Mouse (Mus musculus) MEL (cell line): ENCODE data around the gene Vps53. TPM values are rescaled to one million over a fixed set of nuclear protein-coding genes. Genes with fewer than 3 reads are reported as not detected.

Experiments
- DNase-seq: peaks from one replicate; pipeline ENCODE4 v3.0.0; 2011; ENCODE audit warnings: low read depth, low spot score
- H3K27ac ChIP-seq: 2 replicates; pipeline ENCODE4 v1.5.1; 2012; ENCODE audit warnings: low read depth, mild to moderate bottlenecking, control low read depth, low read length, moderate library complexity; ENCODE audit not compliant: control insufficient read depth
- H3K27me3 ChIP-seq, 2 experiments: fragments of 150-350 bp in 1 of 2; sonication (generic) in 1 of 2; 2 replicates each; pipeline ENCODE4 v1.6.1; 2012; ENCODE audit warnings: low read length in 2 of 2, mild to moderate bottlenecking in 2 of 2, improper control_type of control experiment in 1 of 2, moderate library complexity in 1 of 2; ENCODE audit not compliant: insufficient read depth in 2 of 2, control insufficient read depth in 1 of 2
- H3K36me3 ChIP-seq, 2 experiments: 2 replicates each; pipeline ENCODE4 v1.6.1; 2012 to 2014; ENCODE audit warnings: low read length in 2 of 2, improper control_type of control experiment in 1 of 2, inconsistent platforms in 1 of 2, mild to moderate bottlenecking in 1 of 2; ENCODE audit not compliant: insufficient read depth in 2 of 2, control insufficient read depth in 1 of 2
- H3K4me1 ChIP-seq, 2 experiments: fragments of 150-350 bp in 1 of 2; sonication (generic) in 1 of 2; 2 replicates each; pipeline ENCODE4 v1.6.1; 2012; ENCODE audit warnings: low read length in 2 of 2, improper control_type of control experiment in 1 of 2, mild to moderate bottlenecking in 1 of 2; ENCODE audit not compliant: insufficient read depth in 2 of 2, control insufficient read depth in 1 of 2
- H3K4me3 ChIP-seq, 2 experiments: fragments of 150-350 bp in 1 of 2; sonication (generic) in 1 of 2; 2 replicates each; pipeline ENCODE4 v1.5.1; 2012; ENCODE audit warnings: low read depth in 2 of 2, low read length in 2 of 2, mild to moderate bottlenecking in 2 of 2, moderate library complexity in 2 of 2, control low read depth in 1 of 2, improper control_type of control experiment in 1 of 2; ENCODE audit not compliant: control insufficient read depth in 1 of 2, insufficient read depth in 1 of 2
- H3K79me2 ChIP-seq: 2 replicates; pipeline ENCODE4 v1.6.1; 2012; ENCODE audit warnings: mild to moderate bottlenecking, low read length, moderate library complexity; ENCODE audit not compliant: control insufficient read depth, poor library complexity, insufficient read depth
- H3K9ac ChIP-seq: 2 replicates; pipeline ENCODE4 v1.6.1; 2012; ENCODE audit warnings: low read depth, mild to moderate bottlenecking, control low read depth, low read length, moderate library complexity; ENCODE audit not compliant: control insufficient read depth, poor library complexity, severe bottlenecking
- H3K9me3 ChIP-seq: fragments of 150-350 bp; sonication (generic); replicated peaks from 2 replicates; pipeline ENCODE4 v1.6.1; 2012; ENCODE audit warnings: mild to moderate bottlenecking, low read length, improper control_type of control experiment, moderate library complexity; ENCODE audit not compliant: insufficient read depth
- CHD2 ChIP-seq: IDR thresholded peaks from 2 replicates; pipeline ENCODE4 v1.6.1; 2011; ENCODE audit warnings: low read length, improper control_type of control experiment
- CTCF ChIP-seq, 3 experiments: IDR thresholded peaks in 2 of 3; conservative IDR thresholded peaks in 1 of 3; 2 replicates each; pipeline ENCODE4 v1.5.1; 2011 to 2012; ENCODE audit warnings: low read length in 3 of 3, low read depth in 2 of 3, mild to moderate bottlenecking in 2 of 3, improper control_type of control experiment in 1 of 3, inconsistent platforms in 1 of 3, mixed read lengths in 1 of 3, moderate library complexity in 1 of 3; ENCODE audit not compliant: control insufficient read depth in 1 of 3, insufficient read depth in 1 of 3, poor library complexity in 1 of 3, severe bottlenecking in 1 of 3
- E2F4 ChIP-seq: IDR thresholded peaks from 2 replicates; pipeline ENCODE4 v1.6.1; 2011; ENCODE audit warnings: low read depth, low read length, improper control_type of control experiment, borderline replicate concordance
- ELF1 ChIP-seq: IDR thresholded peaks from 2 replicates; pipeline ENCODE4 v1.6.1; 2014; ENCODE audit warnings: low read depth, mild to moderate bottlenecking, inconsistent platforms, low read length, improper control_type of control experiment, moderate library complexity
- EP300 ChIP-seq, 2 experiments: IDR thresholded peaks; 2 replicates each; pipeline ENCODE4 v1.6.1; 2011; ENCODE audit warnings: improper control_type of control experiment in 2 of 2, low read length in 2 of 2, low read depth in 1 of 2, mild to moderate bottlenecking in 1 of 2
- GATA1 ChIP-seq: IDR thresholded peaks from 2 replicates; pipeline ENCODE4 v1.6.1; 2011; ENCODE audit warnings: low read depth, low read length, improper control_type of control experiment
- HCFC1 ChIP-seq: IDR thresholded peaks from 2 replicates; pipeline ENCODE4 v1.6.1; 2012; ENCODE audit warnings: low read depth, mild to moderate bottlenecking, inconsistent platforms, low read length, improper control_type of control experiment, moderate library complexity
- KAT2A ChIP-seq: conservative IDR thresholded peaks from 2 replicates; pipeline ENCODE4 v1.6.1; 2012; ENCODE audit warnings: low read depth, low read length, improper control_type of control experiment, inconsistent platforms
- MAFK ChIP-seq: IDR thresholded peaks from 2 replicates; pipeline ENCODE4 v1.6.1; 2011; ENCODE audit warnings: low read depth, mild to moderate bottlenecking, low read length, improper control_type of control experiment, borderline replicate concordance
- MAX ChIP-seq: IDR thresholded peaks from 2 replicates; pipeline ENCODE4 v1.6.1; 2011; ENCODE audit warnings: low read length, improper control_type of control experiment
- MXI1 ChIP-seq: IDR thresholded peaks from 2 replicates; pipeline ENCODE4 v1.6.1; 2011; ENCODE audit warnings: mild to moderate bottlenecking, low read depth, low read length, improper control_type of control experiment
- MYC ChIP-seq: IDR thresholded peaks from 2 replicates; pipeline ENCODE4 v1.6.1; 2011; ENCODE audit warnings: low read depth, mild to moderate bottlenecking, low read length, improper control_type of control experiment, moderate library complexity
- NELFE ChIP-seq: IDR thresholded peaks from 2 replicates; pipeline ENCODE4 v1.6.1; 2011; ENCODE audit warnings: low read depth, low read length, improper control_type of control experiment
- POLR2AphosphoS2 ChIP-seq: IDR thresholded peaks from 2 replicates; pipeline ENCODE4 v1.6.1; 2011; ENCODE audit warnings: low read length, improper control_type of control experiment
- POLR2AphosphoS5 ChIP-seq: IDR thresholded peaks from 2 replicates; pipeline ENCODE4 v1.6.1; 2012; ENCODE audit warnings: low read depth, borderline replicate concordance, mild to moderate bottlenecking, inconsistent platforms, low read length, moderate library complexity, mixed read lengths
- RAD21 ChIP-seq: IDR thresholded peaks from 2 replicates; pipeline ENCODE4 v1.6.1; 2011; ENCODE audit warnings: mild to moderate bottlenecking, low read depth, low read length, improper control_type of control experiment
- RCOR1 ChIP-seq: IDR thresholded peaks from 2 replicates; pipeline ENCODE4 v1.6.1; 2012; ENCODE audit warnings: low read depth, mild to moderate bottlenecking, inconsistent platforms, low read length, improper control_type of control experiment
- SIN3A ChIP-seq: IDR thresholded peaks from 2 replicates; pipeline ENCODE4 v1.6.1; 2012; ENCODE audit warnings: low read length, improper control_type of control experiment, inconsistent platforms
- TAL1 ChIP-seq: IDR thresholded peaks from 2 replicates; pipeline ENCODE4 v1.6.1; 2012; ENCODE audit warnings: mild to moderate bottlenecking, inconsistent platforms, low read length, moderate library complexity, mixed read lengths
- TBP ChIP-seq: IDR thresholded peaks from 2 replicates; pipeline ENCODE4 v1.8.0; 2011; ENCODE audit warnings: low read depth, low read length, improper control_type of control experiment
- USF1 ChIP-seq: IDR thresholded peaks from 2 replicates; pipeline ENCODE4 v1.6.1; 2014; ENCODE audit warnings: low read depth, mild to moderate bottlenecking, inconsistent platforms, low read length, improper control_type of control experiment, moderate library complexity
- USF2 ChIP-seq, 2 experiments: IDR thresholded peaks; 2 replicates each; pipeline ENCODE4 v1.6.1; 2011 to 2012; ENCODE audit warnings: improper control_type of control experiment in 2 of 2, low read length in 2 of 2, borderline replicate concordance in 1 of 2, inconsistent platforms in 1 of 2, low read depth in 1 of 2, mild to moderate bottlenecking in 1 of 2; ENCODE audit not compliant: insufficient read depth in 1 of 2
- ZC3H11A ChIP-seq: IDR thresholded peaks from 2 replicates; pipeline ENCODE4 v1.6.1; 2012; ENCODE audit warnings: low read depth, mild to moderate bottlenecking, inconsistent platforms, low read length, improper control_type of control experiment
- polyA plus RNA-seq, 2 experiments: library from polyadenylated mRNA; stranded (reverse) in 1 of 2; unstranded in 1 of 2; fragments of >175 nt in 1 of 2; fragments of >200 nt in 1 of 2; gene quantifications; 2 replicates each; pipeline versions ENCODE4 v1.2.1 to v1.2.4; 2012; ENCODE audit warnings: low replicate concordance in 2 of 2, low read depth in 1 of 2; ENCODE audit not compliant: insufficient read length in 2 of 2, insufficient read depth in 1 of 2, missing spikeins in 1 of 2
- total RNA-seq: library from RNA; depleted of rRNA; stranded (reverse); fragments of 300-350 nt; gene quantifications from 2 replicates; pipeline ENCODE4 v1.2.3, GENCODE M21; 2012

The Vps53 gene
- total and polyA plus RNA-seq, 3 experiments, result 38.4 to 50.4 TPM; not detected in 1

GRCm38 (mm10) chr11:76042882-76043281, 136.6 kb downstream of the Vps53 start:
- H3K4me3 ChIP-seq, result no peak overlapping the region
- H3K36me3 ChIP-seq, result no peaks in the 10 kb centered on the region
- no peaks in the 10 kb centered on the region for H3K27me3 ChIP-seq
- H3K79me2 ChIP-seq, result no peaks in the 10 kb centered on the region
- H3K27ac ChIP-seq, result no peak overlapping the region
- H3K9ac ChIP-seq, result no peak overlapping the region
- DNase-seq, result no peak
- H3K9me3 ChIP-seq, result no peaks in the 10 kb centered on the region
- TF ChIP-seq GATA1 (no peak), POLR2AphosphoS2 (no peak), USF2 (IDR thresholded peaks at IDR 0.05; ENCODE audit: borderline replicate concordance in 1 of 2, insufficient read depth in 1 of 2, low read depth in 1 of 2, low read length in 2 of 2) (no peak), USF1 (no peak), CHD2 (no peak)
- H3K4me1 ChIP-seq, result no peaks in the 10 kb centered on the region

DNA sequence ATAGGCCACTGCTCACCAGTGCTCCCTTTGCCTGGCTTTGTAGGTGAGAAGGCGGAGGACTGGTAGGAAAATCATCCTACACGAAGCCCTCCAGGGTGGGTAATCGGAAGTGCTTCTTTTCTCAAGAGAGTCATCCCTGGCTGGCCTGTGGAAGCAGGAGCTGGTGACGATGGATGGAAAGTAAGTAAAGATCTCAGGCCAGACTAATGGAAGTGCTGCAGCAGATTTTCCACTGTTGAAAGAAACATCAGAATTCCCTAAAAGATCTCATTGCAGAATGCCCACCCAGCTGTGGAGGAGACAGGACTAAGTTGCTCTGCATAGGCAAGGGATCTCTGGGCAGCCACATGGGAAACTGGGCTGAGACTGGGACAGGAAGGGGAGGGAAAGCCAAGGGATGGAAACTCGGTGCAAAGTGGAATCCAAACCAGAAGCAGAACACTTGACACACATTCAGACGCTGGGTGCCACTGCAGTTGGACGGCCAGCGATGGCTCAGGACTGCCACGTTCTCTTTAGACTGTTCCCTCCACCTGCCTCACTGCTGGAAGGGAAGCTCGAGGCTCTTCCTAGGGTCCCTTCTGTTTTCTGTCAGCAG, 137.3 kb downstream of the Vps53 start:
- H3K9ac ChIP-seq, result no peak overlapping the region
- TF ChIP-seq MXI1, result no peak
- no peak for TF ChIP-seq KAT2A
- TF ChIP-seq RAD21, result no peak
- TF ChIP-seq TAL1, result no peak
- no peak for TF ChIP-seq CTCF (IDR thresholded peaks at IDR 0.05 in 2 of 3, conservative IDR thresholded peaks at IDR 0.05 in 1 of 3; ENCODE audit: control insufficient read depth in 1 of 3, insufficient read depth in 1 of 3, low read depth in 2 of 3, low read length in 3 of 3, poor library complexity in 1 of 3, severe bottlenecking in 1 of 3)
- TF ChIP-seq HCFC1, result no peak
- no peak for TF ChIP-seq CHD2
- no peak for TF ChIP-seq GATA1
- TF ChIP-seq ZC3H11A, result no peak
- no peak for TF ChIP-seq ELF1
- H3K27ac ChIP-seq, result no peak overlapping the region
- no peak overlapping the region for H3K4me3 ChIP-seq
- H3K4me1 ChIP-seq, result no peaks in the 10 kb centered on the region
- DNase-seq, result no peak
- no peaks in the 10 kb centered on the region for H3K27me3 ChIP-seq
- H3K36me3 ChIP-seq, result no peaks in the 10 kb centered on the region
- H3K9me3 ChIP-seq, result no peaks in the 10 kb centered on the region
- H3K79me2 ChIP-seq, result no peaks in the 10 kb centered on the region

DNA sequence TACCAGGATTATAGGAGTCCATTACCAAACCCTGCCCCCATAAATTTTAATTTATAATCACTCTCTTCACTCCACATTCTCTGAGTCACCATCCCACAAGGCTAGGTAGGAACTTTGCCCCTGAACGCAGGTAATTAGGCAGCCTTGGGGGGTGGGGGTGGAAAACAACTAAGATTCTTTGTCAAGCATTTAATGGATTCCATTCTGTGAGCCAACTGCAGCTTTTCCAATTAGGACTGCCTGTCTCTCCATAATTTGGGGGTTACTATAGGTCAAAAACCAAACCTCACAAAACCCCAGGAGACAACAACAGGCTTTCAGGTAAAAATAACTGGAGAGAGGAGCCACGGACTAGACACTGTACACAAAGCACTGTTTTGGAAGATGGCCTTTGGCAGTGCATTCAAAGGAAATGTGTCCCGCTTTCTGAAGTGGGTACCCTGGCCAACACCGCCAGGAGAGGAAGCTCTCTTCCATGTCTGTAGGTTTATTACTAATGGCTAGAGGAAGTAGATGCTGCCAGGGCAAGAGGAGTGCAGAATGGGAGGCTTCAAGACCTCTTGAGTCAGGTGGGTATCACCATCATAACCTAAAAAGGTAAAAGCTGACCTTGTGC, 138.6 kb downstream of the Vps53 start:
- H3K4me3 ChIP-seq, result no peak overlapping the region
- no peaks in the 10 kb centered on the region for H3K79me2 ChIP-seq
- no peak overlapping the region for H3K27ac ChIP-seq
- no peaks in the 10 kb centered on the region for H3K4me1 ChIP-seq
- TF ChIP-seq E2F4 (no peak), RCOR1 (no peak), MAFK (no peak), POLR2AphosphoS5 (no peak), TAL1 (no peak), MAX (no peak), EP300 (IDR thresholded peaks at IDR 0.05; ENCODE audit: low read depth in 1 of 2, low read length in 2 of 2) (no peak), TBP (no peak), USF1 (no peak), MYC (no peak), SIN3A (no peak), MXI1 (no peak), NELFE (no peak), RAD21 (no peak), ZC3H11A (no peak)
- no peaks in the 10 kb centered on the region for H3K36me3 ChIP-seq
- DNase-seq, result no peak
- H3K27me3 ChIP-seq, result no peaks in the 10 kb centered on the region
- no peaks in the 10 kb centered on the region for H3K9me3 ChIP-seq
- H3K9ac ChIP-seq, result no peak overlapping the region
